Mouse (Mus musculus): ENCODE results near the gene Fzd7.

- TF ChIP-seq CTCF (conservative IDR thresholded peaks at IDR 0.05; ENCODE audit: insufficient read depth, insufficient read length, low read depth, low read length) (no peak), POLR2A (IDR thresholded peaks at IDR 0.05; ENCODE audit: low read depth, low read length) (no peak)
Observed at GRCm38 (mm10) chr1:59469170-59469569, 13.1 kb upstream of the Fzd7 start.
